Mouse (Mus musculus): ENCODE results near the gene Ccdc148. TPM values are rescaled to one million over a fixed set of nuclear protein-coding genes. Genes with fewer than 3 reads are reported as not detected.

Gene Ccdc148
- total and polyA plus RNA-seq, 3 experiments, result not detected

DNA sequence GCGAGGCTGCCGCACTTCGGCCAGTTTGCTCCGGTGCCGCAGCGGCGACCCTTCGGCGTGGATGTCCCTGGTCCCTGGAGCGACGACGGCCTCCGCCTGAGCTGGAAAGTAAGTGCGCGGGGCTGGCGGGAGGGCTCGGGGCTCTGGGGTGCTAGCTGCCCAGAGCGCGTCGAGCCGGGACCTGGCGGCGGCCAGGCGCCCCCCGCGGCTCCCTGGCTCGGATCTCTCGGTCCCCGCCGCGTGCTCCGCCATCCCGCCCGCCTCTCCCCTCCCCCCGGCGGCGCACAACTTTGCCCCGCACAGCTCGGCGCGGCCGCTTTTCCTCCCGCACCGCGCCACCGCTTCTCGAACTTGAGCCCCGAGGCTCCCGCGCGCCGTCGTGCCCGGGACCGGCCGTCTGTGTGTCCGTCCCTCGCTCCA, 548 bp upstream of the Ccdc148 start:
- no peaks in the 10 kb centered on the region for H3K27me3 ChIP-seq (ENCODE audit: control insufficient read depth in 1 of 2, insufficient read depth in 2 of 2, low read length in 2 of 2)
- no peak overlapping the region for H3K27ac ChIP-seq (ENCODE audit: control insufficient read depth, low read depth, low read length)
- H3K9me3 ChIP-seq (replicated peaks; ENCODE audit: insufficient read depth, low read length), result no peaks in the 10 kb centered on the region
- H3K4me1 ChIP-seq (ENCODE audit: control insufficient read depth in 1 of 2, insufficient read depth in 2 of 2, low read length in 2 of 2), result no peaks in the 10 kb centered on the region
- no peaks in the 10 kb centered on the region for H3K36me3 ChIP-seq (ENCODE audit: control insufficient read depth in 1 of 2, insufficient read depth in 2 of 2, low read length in 2 of 2)
- H3K4me3 ChIP-seq (ENCODE audit: control insufficient read depth in 1 of 2, insufficient read depth in 1 of 2, low read depth in 2 of 2, low read length in 2 of 2), result no peak overlapping the region
- no peak for DNase-seq (ENCODE audit: low read depth, low spot score)
- H3K9ac ChIP-seq (ENCODE audit: control insufficient read depth, low read depth, low read length, poor library complexity, severe bottlenecking), result no peak overlapping the region
- TF ChIP-seq USF2 (IDR thresholded peaks at IDR 0.05; ENCODE audit: borderline replicate concordance in 1 of 2, insufficient read depth in 1 of 2, low read depth in 1 of 2, low read length in 2 of 2) (no peak), CHD1 (IDR thresholded peaks at IDR 0.05; ENCODE audit: low read depth, low read length) (no peak), ETS1 (IDR thresholded peaks at IDR 0.05; ENCODE audit: low read depth, low read length) (no peak), RCOR1 (IDR thresholded peaks at IDR 0.05; ENCODE audit: low read depth, low read length) (no peak), MAFK (IDR thresholded peaks at IDR 0.05; ENCODE audit: borderline replicate concordance, low read depth, low read length) (no peak), HCFC1 (IDR thresholded peaks at IDR 0.05; ENCODE audit: low read depth, low read length) (no peak)
- H3K79me2 ChIP-seq (ENCODE audit: control insufficient read depth, insufficient read depth, low read length, poor library complexity), result no peaks in the 10 kb centered on the region

DNA sequence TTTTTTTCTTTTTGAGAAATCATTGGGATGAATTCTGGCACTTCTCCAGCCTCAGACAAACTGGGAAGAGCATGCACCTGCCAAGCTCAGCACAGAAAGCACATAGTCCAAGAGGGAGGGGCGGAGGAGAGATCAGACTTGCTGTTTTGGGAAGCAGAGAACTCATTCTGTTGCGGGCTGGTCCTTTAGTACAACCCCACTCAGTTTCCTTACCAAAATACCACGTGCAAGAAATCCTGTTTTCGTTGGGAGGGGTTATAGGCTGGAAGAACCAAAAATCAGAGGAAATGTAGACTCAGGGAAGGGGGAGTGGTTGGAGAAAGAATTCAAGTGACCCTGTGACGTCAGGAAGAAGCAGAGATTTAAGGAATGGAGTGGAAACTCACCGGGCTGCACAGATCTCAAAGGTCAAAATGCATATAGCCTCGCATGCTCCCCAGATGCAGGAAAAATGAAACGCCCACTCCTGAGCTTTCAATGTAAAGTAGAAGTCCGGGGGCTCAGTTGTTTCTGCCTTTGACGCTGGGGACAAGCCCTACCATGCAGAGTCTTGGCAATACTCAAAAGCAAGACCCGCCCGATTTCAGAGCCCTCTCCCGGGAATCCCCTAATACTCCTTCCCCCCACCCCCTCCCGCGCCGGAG, 400 bp downstream of the Ccdc148 start:
- H3K9me3 ChIP-seq (replicated peaks; ENCODE audit: insufficient read depth, low read length), result no peaks in the 10 kb centered on the region
- H3K79me2 ChIP-seq (ENCODE audit: control insufficient read depth, insufficient read depth, low read length, poor library complexity), result no peaks in the 10 kb centered on the region
- no peaks in the 10 kb centered on the region for H3K27me3 ChIP-seq (ENCODE audit: control insufficient read depth in 1 of 2, insufficient read depth in 2 of 2, low read length in 2 of 2)
- no peak overlapping the region for H3K4me3 ChIP-seq (ENCODE audit: control insufficient read depth in 1 of 2, insufficient read depth in 1 of 2, low read depth in 2 of 2, low read length in 2 of 2)
- H3K36me3 ChIP-seq (ENCODE audit: control insufficient read depth in 1 of 2, insufficient read depth in 2 of 2, low read length in 2 of 2), result no peaks in the 10 kb centered on the region
- DNase-seq (ENCODE audit: low read depth, low spot score), result no peak
- TF ChIP-seq MXI1 (IDR thresholded peaks at IDR 0.05; ENCODE audit: low read depth, low read length) (no peak), ETS1 (IDR thresholded peaks at IDR 0.05; ENCODE audit: low read depth, low read length) (no peak), USF2 (IDR thresholded peaks at IDR 0.05; ENCODE audit: borderline replicate concordance in 1 of 2, insufficient read depth in 1 of 2, low read depth in 1 of 2, low read length in 2 of 2) (no peak), MAZ (IDR thresholded peaks at IDR 0.05; ENCODE audit: low read depth, low read length) (no peak), NELFE (IDR thresholded peaks at IDR 0.05; ENCODE audit: low read depth, low read length) (no peak)
- no peaks in the 10 kb centered on the region for H3K4me1 ChIP-seq (ENCODE audit: control insufficient read depth in 1 of 2, insufficient read depth in 2 of 2, low read length in 2 of 2)
- no peak overlapping the region for H3K27ac ChIP-seq (ENCODE audit: control insufficient read depth, low read depth, low read length)
- H3K9ac ChIP-seq (ENCODE audit: control insufficient read depth, low read depth, low read length, poor library complexity, severe bottlenecking), result no peak overlapping the region

DNA sequence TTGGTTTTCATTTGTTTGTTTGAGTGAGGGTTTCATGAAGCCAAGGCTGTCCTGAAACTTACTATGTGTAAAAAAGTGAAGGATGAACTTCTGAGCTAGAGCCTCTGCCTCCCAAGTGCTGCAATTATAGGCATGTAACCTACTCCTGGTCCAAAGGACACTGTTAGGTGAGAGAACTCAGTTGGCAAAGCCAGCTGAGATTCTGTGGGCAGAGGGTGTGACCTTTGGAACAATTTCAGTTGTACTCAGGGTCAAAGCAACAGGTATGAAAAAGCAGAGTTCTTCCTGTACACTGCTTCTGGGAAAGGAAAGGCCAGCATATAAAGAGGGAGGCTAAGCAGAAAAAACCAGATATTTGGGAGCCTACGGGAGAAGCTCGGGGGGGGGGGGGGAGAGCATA, 2.4 kb downstream of the Ccdc148 start:
- H3K9me3 ChIP-seq (replicated peaks; ENCODE audit: insufficient read depth, low read length), result no peaks in the 10 kb centered on the region
- no peaks in the 10 kb centered on the region for H3K79me2 ChIP-seq (ENCODE audit: control insufficient read depth, insufficient read depth, low read length, poor library complexity)
- no peak overlapping the region for H3K4me3 ChIP-seq (ENCODE audit: control insufficient read depth in 1 of 2, insufficient read depth in 1 of 2, low read depth in 2 of 2, low read length in 2 of 2)
- no peaks in the 10 kb centered on the region for H3K36me3 ChIP-seq (ENCODE audit: control insufficient read depth in 1 of 2, insufficient read depth in 2 of 2, low read length in 2 of 2)
- TF ChIP-seq TBP (IDR thresholded peaks at IDR 0.05; ENCODE audit: low read depth, low read length), result no peak
- TF ChIP-seq MEF2A (IDR thresholded peaks at IDR 0.05; ENCODE audit: extremely low read depth, insufficient replicate concordance, low read depth, low read length, poor library complexity, severe bottlenecking), result no peak
- TF ChIP-seq ETS1 (IDR thresholded peaks at IDR 0.05; ENCODE audit: low read depth, low read length), result no peak
- TF ChIP-seq POLR2AphosphoS2 (IDR thresholded peaks at IDR 0.05; ENCODE audit: low read length), result no peak
- no peak for TF ChIP-seq POLR2AphosphoS5 (IDR thresholded peaks at IDR 0.05; ENCODE audit: borderline replicate concordance, low read depth, low read length)
- TF ChIP-seq GABPA (IDR thresholded peaks at IDR 0.05; ENCODE audit: low read depth, low read length), result no peak
- TF ChIP-seq KAT2A (conservative IDR thresholded peaks at IDR 0.05; ENCODE audit: low read depth, low read length), result no peak
- TF ChIP-seq ZNF384 (IDR thresholded peaks at IDR 0.05; ENCODE audit: low read depth, low read length), result no peak
- TF ChIP-seq RCOR1 (IDR thresholded peaks at IDR 0.05; ENCODE audit: low read depth, low read length), result no peak
- TF ChIP-seq GATA1 (IDR thresholded peaks at IDR 0.05; ENCODE audit: low read depth, low read length), result no peak
- TF ChIP-seq NRF1 (IDR thresholded peaks at IDR 0.05; ENCODE audit: insufficient read depth, low read depth, low read length, poor library complexity, severe bottlenecking), result no peak
- no peak for TF ChIP-seq CTCF (IDR thresholded peaks at IDR 0.05 in 2 of 3, conservative IDR thresholded peaks at IDR 0.05 in 1 of 3; ENCODE audit: control insufficient read depth in 1 of 3, insufficient read depth in 1 of 3, low read depth in 2 of 3, low read length in 3 of 3, poor library complexity in 1 of 3, severe bottlenecking in 1 of 3)
- no peak overlapping the region for H3K27ac ChIP-seq (ENCODE audit: control insufficient read depth, low read depth, low read length)
- DNase-seq (ENCODE audit: low read depth, low spot score), result no peak
- no peak overlapping the region for H3K9ac ChIP-seq (ENCODE audit: control insufficient read depth, low read depth, low read length, poor library complexity, severe bottlenecking)
- H3K27me3 ChIP-seq (ENCODE audit: control insufficient read depth in 1 of 2, insufficient read depth in 2 of 2, low read length in 2 of 2), result no peaks in the 10 kb centered on the region
- H3K4me1 ChIP-seq (ENCODE audit: control insufficient read depth in 1 of 2, insufficient read depth in 2 of 2, low read length in 2 of 2), result no peaks in the 10 kb centered on the region

Measured in MEL (cell line).